Mouse (Mus musculus): ENCODE results near the gene Plcl1. TPM values are rescaled to one million over a fixed set of nuclear protein-coding genes. Genes with fewer than 3 reads are reported as not detected.

Gene Plcl1
- total and polyA plus RNA-seq, 3 experiments: 0.08 to 0.41 (median 0.13) TPM

GRCm38 (mm10) chr1:55604593-55604992 lies 198.9 kb downstream of the Plcl1 start:
- H3K9me3 ChIP-seq (replicated peaks; ENCODE audit: low read length): no peaks in the 10 kb centered on the region
- in situ Hi-C loops (cut with MboI; ENCODE audit: low pct_ligation_motif_present, low pct_unique_long_range_greater_than_20kb, low sequenced_read_pairs): no loop called here
- H3K9ac ChIP-seq (ENCODE audit: insufficient read depth, low read depth): no peak overlapping the region
- no peaks in the 10 kb centered on the region for H3K4me1 ChIP-seq (ENCODE audit: control insufficient read depth in 1 of 2, insufficient read depth in 2 of 2)
- no peak for DNase-seq (ENCODE audit: extremely low read depth)
- no peaks in the 10 kb centered on the region for H3K79me2 ChIP-seq (replicated peaks; ENCODE audit: control insufficient read depth, extremely low read depth, insufficient read depth, poor library complexity, severe bottlenecking)
- H3K36me3 ChIP-seq (replicated peaks in 1 of 2; ENCODE audit: control insufficient read depth in 1 of 2, insufficient read depth in 1 of 2, low read length in 1 of 2): no peaks in the 10 kb centered on the region
- H3K4me2 ChIP-seq (ENCODE audit: insufficient read depth, low read depth, poor library complexity, severe bottlenecking): no peak overlapping the region
- H3K4me3 ChIP-seq (replicated peaks in 1 of 3; ENCODE audit: low read depth in 2 of 3, low read length in 2 of 3, poor library complexity in 1 of 3): no peak overlapping the region
- TF ChIP-seq JUN (IDR thresholded peaks at IDR 0.05; ENCODE audit: insufficient read depth, low read depth, low read length): no peak
- TF ChIP-seq ELF1 (IDR thresholded peaks at IDR 0.05; ENCODE audit: low read depth, low read length): no peak
- no peak for TF ChIP-seq CHD2 (IDR thresholded peaks at IDR 0.05; ENCODE audit: low read length)
- TF ChIP-seq ZKSCAN1 (IDR thresholded peaks at IDR 0.05; ENCODE audit: borderline replicate concordance, low read depth, low read length): no peak
- TF ChIP-seq UBTF (IDR thresholded peaks at IDR 0.05; ENCODE audit: low read depth, low read length): no peak
- TF ChIP-seq MEF2A (IDR thresholded peaks at IDR 0.05; ENCODE audit: borderline replicate concordance, low read depth, low read length): no peak
- TF ChIP-seq GABPA (IDR thresholded peaks at IDR 0.05; ENCODE audit: insufficient replicate concordance, low read depth, low read length): no peak
- TF ChIP-seq TCF12 (IDR thresholded peaks at IDR 0.05; ENCODE audit: low read depth, low read length): no peak
- dilution Hi-C loops (cut with MboI; ENCODE audit: extremely low pct_ligation_motif_present, extremely low pct_unique_long_range_greater_than_20kb, low sequenced_read_pairs): no loop called here
- H3K27ac ChIP-seq (ENCODE audit: insufficient read depth, low read depth): no peak overlapping the region
- H3K27me3 ChIP-seq (replicated peaks): no peaks in the 10 kb centered on the region

- dilution Hi-C loops (cut with MboI; ENCODE audit: extremely low pct_ligation_motif_present, extremely low pct_unique_long_range_greater_than_20kb, low sequenced_read_pairs) (no loop called here), in situ Hi-C loops (cut with MboI; ENCODE audit: low pct_ligation_motif_present, low pct_unique_long_range_greater_than_20kb, low sequenced_read_pairs) (no loop called here)
- Histone ChIP-seq H3K9me3 (replicated peaks; ENCODE audit: low read length) (no peaks in the 10 kb centered on the region), H3K27ac (ENCODE audit: insufficient read depth, low read depth) (no peak overlapping the region), H3K79me2 (replicated peaks; ENCODE audit: control insufficient read depth, extremely low read depth, insufficient read depth, poor library complexity, severe bottlenecking) (no peaks in the 10 kb centered on the region), H3K36me3 (replicated peaks in 1 of 2; ENCODE audit: control insufficient read depth in 1 of 2, insufficient read depth in 1 of 2, low read length in 1 of 2) (no peaks in the 10 kb centered on the region), H3K4me3 (replicated peaks in 1 of 3; ENCODE audit: low read depth in 2 of 3, low read length in 2 of 3, poor library complexity in 1 of 3) (no peak overlapping the region), H3K4me1 (ENCODE audit: control insufficient read depth in 1 of 2, insufficient read depth in 2 of 2) (peaks cover 0 to 3% of the 10 kb centered on the region in 2 experiments; a peak in 1 of 4 replicates), H3K9ac (ENCODE audit: insufficient read depth, low read depth) (no peak overlapping the region), H3K4me2 (ENCODE audit: insufficient read depth, low read depth, poor library complexity, severe bottlenecking) (no peak overlapping the region), H3K27me3 (replicated peaks) (no peaks in the 10 kb centered on the region)
- TF ChIP-seq ELF1 (IDR thresholded peaks at IDR 0.05; ENCODE audit: low read depth, low read length) (no peak), USF1 (IDR thresholded peaks at IDR 0.05; ENCODE audit: low read depth, low read length) (no peak)
- no peak for DNase-seq (ENCODE audit: extremely low read depth)
Observed at GRCm38 (mm10) chr1:55605450-55605849, 199.7 kb downstream of the Plcl1 start.

- TF ChIP-seq BHLHE40 (IDR thresholded peaks at IDR 0.05; ENCODE audit: low read depth, low read length) (no peak), ZKSCAN1 (IDR thresholded peaks at IDR 0.05; ENCODE audit: borderline replicate concordance, low read depth, low read length) (no peak), JUN (IDR thresholded peaks at IDR 0.05; ENCODE audit: insufficient read depth, low read depth, low read length) (no peak), ETS1 (conservative IDR thresholded peaks at IDR 0.05; ENCODE audit: low read depth, low read length) (no peak), JUND (conservative IDR thresholded peaks at IDR 0.05; ENCODE audit: low read depth, low read length) (no peak), ZC3H11A (IDR thresholded peaks at IDR 0.05; ENCODE audit: low read depth, low read length) (no peak), MEF2A (IDR thresholded peaks at IDR 0.05; ENCODE audit: borderline replicate concordance, low read depth, low read length) (no peak), EP300 (IDR thresholded peaks at IDR 0.05; ENCODE audit: low read length) (no peak), RCOR1 (conservative IDR thresholded peaks at IDR 0.05; ENCODE audit: low read depth, low read length) (no peak), ELF1 (IDR thresholded peaks at IDR 0.05; ENCODE audit: low read depth, low read length) (no peak), MAZ (IDR thresholded peaks at IDR 0.05; ENCODE audit: low read depth, low read length) (no peak), NELFE (IDR thresholded peaks at IDR 0.05; ENCODE audit: low read depth, low read length) (no peak), UBTF (IDR thresholded peaks at IDR 0.05; ENCODE audit: low read depth, low read length) (no peak), SMC3 (IDR thresholded peaks at IDR 0.05; ENCODE audit: low read depth, low read length) (no peak), CHD1 (IDR thresholded peaks at IDR 0.05; ENCODE audit: low read depth, low read length) (no peak), ZMIZ1 (IDR thresholded peaks at IDR 0.05; ENCODE audit: low read depth, low read length) (no peak), MYC (IDR thresholded peaks at IDR 0.05; ENCODE audit: low read depth, low read length) (no peak)
- Histone ChIP-seq H3K4me2 (ENCODE audit: insufficient read depth, low read depth, poor library complexity, severe bottlenecking) (no peak overlapping the region), H3K9ac (ENCODE audit: insufficient read depth, low read depth) (no peak overlapping the region), H3K36me3 (replicated peaks in 1 of 2; ENCODE audit: control insufficient read depth in 1 of 2, insufficient read depth in 1 of 2, low read length in 1 of 2) (no peaks in the 10 kb centered on the region), H3K4me3 (replicated peaks in 1 of 3; ENCODE audit: low read depth in 2 of 3, low read length in 2 of 3, poor library complexity in 1 of 3) (no peak overlapping the region), H3K79me2 (replicated peaks; ENCODE audit: control insufficient read depth, extremely low read depth, insufficient read depth, poor library complexity, severe bottlenecking) (no peaks in the 10 kb centered on the region), H3K4me1 (ENCODE audit: control insufficient read depth in 1 of 2, insufficient read depth in 2 of 2) (peaks cover 0 to 3% of the 10 kb centered on the region in 2 experiments; a peak in 1 of 4 replicates), H3K27ac (ENCODE audit: insufficient read depth, low read depth) (no peak overlapping the region), H3K27me3 (replicated peaks) (no peaks in the 10 kb centered on the region), H3K9me3 (replicated peaks; ENCODE audit: low read length) (no peaks in the 10 kb centered on the region)
- no peak for DNase-seq (ENCODE audit: extremely low read depth)
- dilution Hi-C loops (cut with MboI; ENCODE audit: extremely low pct_ligation_motif_present, extremely low pct_unique_long_range_greater_than_20kb, low sequenced_read_pairs): no loop called here
- in situ Hi-C loops (cut with MboI; ENCODE audit: low pct_ligation_motif_present, low pct_unique_long_range_greater_than_20kb, low sequenced_read_pairs): no loop called here
Observed at GRCm38 (mm10) chr1:55605956-55606355, 200.2 kb downstream of the Plcl1 start.

All from CH12.LX (cell line).